Mouse (Mus musculus) megakaryocyte, embryonic 14.5 days (primary cell): ENCODE results near the gene Kdsr.

ENCODE experiments used
- FLI1 ChIP-seq: IDR thresholded peaks from 2 replicates; pipeline ENCODE4 v1.6.1; 2012; ENCODE audit warnings: low read length, inconsistent platforms, mixed read lengths
- GATA1 ChIP-seq: IDR thresholded peaks from 3 replicates; pipeline ENCODE4 v1.6.1; 2012; ENCODE audit warnings: mixed read lengths, low read length, inconsistent platforms, borderline replicate concordance

GRCm38 (mm10) chr1:106711356-106712125 is 48.0 kb downstream of the Kdsr start:
- TF ChIP-seq GATA1 (no peak), FLI1 (no peak)
